Mouse (Mus musculus) frontal cortex, adult (tissue): ENCODE measurements around the gene Myh7.

Source experiments
- ATAC-seq: cut with Nextera tagmentation; 2 replicates; pipeline ENCODE4 v1.9.2; 2017; ENCODE audit warnings: mild to moderate bottlenecking, moderate library complexity, mixed read lengths; ENCODE audit not compliant: low TSS enrichment

The Myh7 gene

GRCm38 (mm10) chr14:54943971-54944370, 50.5 kb downstream of the Myh7 start:
- no peak for ATAC-seq

- no peak for ATAC-seq
Measured at GRCm38 (mm10) chr14:54942479-54942878, 51.9 kb downstream of the Myh7 start.

- no peak for ATAC-seq
Measured at GRCm38 (mm10) chr14:54941024-54941978, 53.1 kb downstream of the Myh7 start.

GRCm38 (mm10) chr14:54940176-54940530, 54.3 kb downstream of the Myh7 start:
- no peak for ATAC-seq

- peak; percentile 50 for ATAC-seq
Measured at GRCm38 (mm10) chr14:54939434-54940175, 54.8 kb downstream of the Myh7 start.

GRCm38 (mm10) chr14:54938431-54939219, 55.8 kb downstream of the Myh7 start:
- no peak for ATAC-seq

GRCm38 (mm10) chr14:54937361-54938182, 56.9 kb downstream of the Myh7 start:
- ATAC-seq: no peak

- no peak for ATAC-seq
Measured at GRCm38 (mm10) chr14:54936831-54937160, 57.6 kb downstream of the Myh7 start.

- ATAC-seq: peak; percentile 88
Measured at GRCm38 (mm10) chr14:54935904-54936830, 58.3 kb downstream of the Myh7 start, which contains the start of gene Cmtm5. Cmtm5 (plus strand) TSS chr14:54936261.

GRCm38 (mm10) chr14:54932645-54933150, 61.7 kb downstream of the Myh7 start, which contains the start of gene Il25:
Il25 (plus strand) TSS chr14:54932695.
- ATAC-seq: no peak

- no peak for ATAC-seq
Measured at GRCm38 (mm10) chr14:54930431-54930830, 64.0 kb downstream of the Myh7 start.

- ATAC-seq: no peak
Measured at GRCm38 (mm10) chr14:54929801-54930200, 64.6 kb downstream of the Myh7 start.

- no peak for ATAC-seq
Measured at GRCm38 (mm10) chr14:54927296-54927695, 67.1 kb downstream of the Myh7 start.

GRCm38 (mm10) chr14:54926401-54927158, 67.8 kb downstream of the Myh7 start:
- ATAC-seq: peak; percentile 34

- peak; percentile 40 for ATAC-seq
Measured at GRCm38 (mm10) chr14:54925349-54926342, 68.8 kb downstream of the Myh7 start, which contains the start of gene Efs. Efs (minus strand) TSS chr14:54926126.

- ATAC-seq: no peak
Measured at GRCm38 (mm10) chr14:54924641-54925348, 69.6 kb downstream of the Myh7 start.
